Mouse (Mus musculus): ENCODE results near the gene Mtcl1. TPM values are rescaled to one million over a fixed set of nuclear protein-coding genes. Genes with fewer than 3 reads are reported as not detected.
"Not testable (repeated sequence)": the region's sequence is repeated elsewhere in the genome, so short reads cannot be mapped to it uniquely, and the experiment has no call there.

The Mtcl1 gene
- polyA plus RNA-seq, 1 experiment from 2014 or later = 1.1 TPM

DNA sequence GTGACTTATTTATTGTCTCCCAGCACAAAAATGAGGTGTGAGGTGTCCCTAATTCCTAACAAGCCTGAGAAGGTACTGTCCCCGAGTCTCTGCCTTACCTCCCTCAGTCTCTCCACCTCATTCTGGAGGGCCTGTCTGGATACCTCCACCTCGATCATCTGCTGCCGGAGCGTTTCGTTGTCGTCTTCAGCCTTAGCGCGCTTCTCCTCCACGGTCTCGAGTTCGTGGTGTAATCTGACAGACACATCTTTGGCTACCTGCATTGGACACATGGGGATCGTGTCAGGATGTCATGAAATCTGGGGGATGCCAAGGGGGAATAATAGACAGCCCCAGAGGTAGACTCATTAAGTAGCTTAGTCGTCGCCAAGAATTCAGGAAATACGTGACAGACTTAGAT lies 13.6 kb downstream of the Mtcl1 start:
- no peak overlapping the region for H3K9ac ChIP-seq (ENCODE audit: low read length)
- no peaks in the 10 kb centered on the region for H3K27me3 ChIP-seq (ENCODE audit: control insufficient read depth, insufficient read depth, low read length)
- no peak overlapping the region for H3K4me3 ChIP-seq (ENCODE audit: control insufficient read depth in 1 of 2, insufficient read depth in 1 of 2, low read depth in 1 of 2, low read length in 2 of 2)
- H3K4me1 ChIP-seq (ENCODE audit: control insufficient read depth in 2 of 2, insufficient read depth in 2 of 2, low read length in 2 of 2) = no peaks in the 10 kb centered on the region
- WGBS = 90% methylated on average over 15 of the region's 15 CpGs
- H3K27ac ChIP-seq (replicated peaks in 1 of 2; ENCODE audit: control insufficient read depth in 1 of 2, insufficient read depth in 1 of 2, low read depth in 2 of 2, low read length in 2 of 2) = no peak overlapping the region
- H3K36me3 ChIP-seq (ENCODE audit: control insufficient read depth, insufficient read depth, low read length) = 0 out of 2 replicates have a peak, but pooled peaks cover 4% of the 10 kb centered on the region
- H3K9me3 ChIP-seq (ENCODE audit: control insufficient read depth, low read length) = no peaks in the 10 kb centered on the region
- no peak for ATAC-seq (ENCODE audit: insufficient number of reproducible peaks, insufficient read depth, low FRiP score, low read depth)
- H3K4me2 ChIP-seq (ENCODE audit: low read length) = no peak overlapping the region

GRCm38 (mm10) chr17:66435007-66435406 lies 14.5 kb downstream of the Mtcl1 start:
- Histone ChIP-seq H3K4me1 (ENCODE audit: control insufficient read depth in 2 of 2, insufficient read depth in 2 of 2, low read length in 2 of 2) (no peaks in the 10 kb centered on the region), H3K9me3 (ENCODE audit: control insufficient read depth, low read length) (no peaks in the 10 kb centered on the region), H3K27me3 (ENCODE audit: control insufficient read depth, insufficient read depth, low read length) (no peaks in the 10 kb centered on the region), H3K9ac (ENCODE audit: low read length) (no peak overlapping the region), H3K4me3 (ENCODE audit: control insufficient read depth in 1 of 2, insufficient read depth in 1 of 2, low read depth in 1 of 2, low read length in 2 of 2) (no peak overlapping the region), H3K36me3 (ENCODE audit: control insufficient read depth, insufficient read depth, low read length) (0 out of 2 replicates have a peak, but pooled peaks cover 4% of the 10 kb centered on the region), H3K27ac (replicated peaks in 1 of 2; ENCODE audit: control insufficient read depth in 1 of 2, insufficient read depth in 1 of 2, low read depth in 2 of 2, low read length in 2 of 2) (no peak overlapping the region), H3K4me2 (ENCODE audit: low read length) (no peak overlapping the region)
- ATAC-seq (ENCODE audit: insufficient number of reproducible peaks, insufficient read depth, low FRiP score, low read depth) = no peak
- WGBS = 91% methylated on average over 14 of the region's 14 CpGs

DNA sequence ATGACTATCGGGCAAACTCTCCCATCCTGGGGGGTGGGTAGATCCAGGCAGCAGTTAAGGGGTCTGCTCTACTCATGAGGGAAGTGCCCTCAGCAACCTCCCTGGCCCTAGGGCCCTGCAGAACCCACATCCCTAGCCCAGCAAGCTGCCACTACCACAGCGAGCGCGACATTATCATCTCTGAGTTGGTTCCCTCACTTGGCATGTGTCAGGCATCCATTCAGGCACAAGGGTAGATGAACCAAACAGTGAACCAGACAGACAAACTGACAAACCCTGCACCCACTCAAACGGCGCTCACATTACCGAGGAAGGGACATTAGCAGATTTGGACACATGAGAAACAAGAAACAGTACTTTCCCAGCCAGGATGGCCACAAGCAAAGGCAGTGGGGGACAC lies 15.0 kb downstream of the Mtcl1 start:
- Histone ChIP-seq H3K27ac (replicated peaks in 1 of 2; ENCODE audit: control insufficient read depth in 1 of 2, insufficient read depth in 1 of 2, low read depth in 2 of 2, low read length in 2 of 2) (no peak overlapping the region), H3K4me3 (ENCODE audit: control insufficient read depth in 1 of 2, insufficient read depth in 1 of 2, low read depth in 1 of 2, low read length in 2 of 2) (no peak overlapping the region), H3K36me3 (ENCODE audit: control insufficient read depth, insufficient read depth, low read length) (0 out of 2 replicates have a peak, but pooled peaks cover 4% of the 10 kb centered on the region), H3K9ac (ENCODE audit: low read length) (no peak overlapping the region), H3K27me3 (ENCODE audit: control insufficient read depth, insufficient read depth, low read length) (no peaks in the 10 kb centered on the region), H3K9me3 (ENCODE audit: control insufficient read depth, low read length) (no peaks in the 10 kb centered on the region), H3K4me1 (ENCODE audit: control insufficient read depth in 2 of 2, insufficient read depth in 2 of 2, low read length in 2 of 2) (no peaks in the 10 kb centered on the region), H3K4me2 (ENCODE audit: low read length) (no peak overlapping the region)
- ATAC-seq (ENCODE audit: insufficient number of reproducible peaks, insufficient read depth, low FRiP score, low read depth) = no peak
- WGBS = 86% methylated on average over 7 of the region's 7 CpGs

- H3K9ac ChIP-seq (ENCODE audit: low read length); H3K9me3 ChIP-seq (ENCODE audit: control insufficient read depth, low read length); ATAC-seq (ENCODE audit: insufficient number of reproducible peaks, insufficient read depth, low FRiP score, low read depth); H3K27ac ChIP-seq (replicated peaks in 1 of 2; ENCODE audit: control insufficient read depth in 1 of 2, insufficient read depth in 1 of 2, low read depth in 2 of 2, low read length in 2 of 2); H3K27me3 ChIP-seq (ENCODE audit: control insufficient read depth, insufficient read depth, low read length); H3K4me2 ChIP-seq (ENCODE audit: low read length); H3K4me3 ChIP-seq (ENCODE audit: control insufficient read depth in 1 of 2, insufficient read depth in 1 of 2, low read depth in 1 of 2, low read length in 2 of 2); H3K36me3 ChIP-seq (ENCODE audit: control insufficient read depth, insufficient read depth, low read length); H3K4me1 ChIP-seq (ENCODE audit: control insufficient read depth in 2 of 2, insufficient read depth in 2 of 2, low read length in 2 of 2): not testable (repeated sequence)
- 93% methylated on average over 4 of the region's 4 CpGs for WGBS
These were observed 24.9 kb downstream of the Mtcl1 start for GRCm38 (mm10) chr17:66424601-66425000.

DNA sequence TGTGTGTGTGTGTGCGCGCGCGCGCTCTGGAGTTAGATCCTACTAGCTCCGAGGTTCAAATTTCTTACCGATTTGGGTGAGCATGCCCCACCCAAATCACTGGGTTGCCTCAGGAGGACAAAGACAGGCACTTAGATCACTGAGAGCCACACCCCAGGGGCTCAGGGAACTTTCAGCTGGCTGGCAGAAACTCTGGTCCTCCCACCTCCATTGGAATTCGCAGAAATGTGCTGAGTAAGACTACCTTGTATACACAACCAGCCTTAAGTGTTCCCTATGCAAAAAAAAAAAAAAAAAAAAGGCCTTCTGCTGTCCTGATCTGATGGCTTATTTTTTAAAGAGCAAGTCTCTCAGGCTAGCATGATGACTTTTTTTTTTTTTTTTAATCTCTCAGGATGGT lies 30.1 kb downstream of the Mtcl1 start:
- H3K27ac ChIP-seq (replicated peaks in 1 of 2; ENCODE audit: control insufficient read depth in 1 of 2, insufficient read depth in 1 of 2, low read depth in 2 of 2, low read length in 2 of 2) = no peak overlapping the region
- H3K4me2 ChIP-seq (ENCODE audit: low read length) = no peak overlapping the region
- H3K9ac ChIP-seq (ENCODE audit: low read length) = no peak overlapping the region
- no peaks in the 10 kb centered on the region for H3K9me3 ChIP-seq (ENCODE audit: control insufficient read depth, low read length)
- H3K4me3 ChIP-seq (ENCODE audit: control insufficient read depth in 1 of 2, insufficient read depth in 1 of 2, low read depth in 1 of 2, low read length in 2 of 2) = no peak overlapping the region
- H3K27me3 ChIP-seq (ENCODE audit: control insufficient read depth, insufficient read depth, low read length) = no peaks in the 10 kb centered on the region
- H3K4me1 ChIP-seq (ENCODE audit: control insufficient read depth in 2 of 2, insufficient read depth in 2 of 2, low read length in 2 of 2) = peaks cover 0 to 2% of the 10 kb centered on the region in 2 experiments; a peak in 1 of 4 replicates
- WGBS = 61% methylated on average over 8 of the region's 8 CpGs
- no peaks in the 10 kb centered on the region for H3K36me3 ChIP-seq (ENCODE audit: control insufficient read depth, insufficient read depth, low read length)
- no peak for ATAC-seq (ENCODE audit: insufficient number of reproducible peaks, insufficient read depth, low FRiP score, low read depth)

GRCm38 (mm10) chr17:66417748-66418147 lies 31.8 kb downstream of the Mtcl1 start:
- Histone ChIP-seq H3K9ac (ENCODE audit: low read length) (no peak overlapping the region), H3K4me1 (ENCODE audit: control insufficient read depth in 2 of 2, insufficient read depth in 2 of 2, low read length in 2 of 2) (peaks cover 0 to 2% of the 10 kb centered on the region in 2 experiments; a peak in 1 of 4 replicates), H3K9me3 (ENCODE audit: control insufficient read depth, low read length) (no peaks in the 10 kb centered on the region), H3K4me3 (ENCODE audit: control insufficient read depth in 1 of 2, insufficient read depth in 1 of 2, low read depth in 1 of 2, low read length in 2 of 2) (no peak overlapping the region), H3K36me3 (ENCODE audit: control insufficient read depth, insufficient read depth, low read length) (no peaks in the 10 kb centered on the region), H3K4me2 (ENCODE audit: low read length) (no peak overlapping the region), H3K27ac (replicated peaks in 1 of 2; ENCODE audit: control insufficient read depth in 1 of 2, insufficient read depth in 1 of 2, low read depth in 2 of 2, low read length in 2 of 2) (no peak overlapping the region), H3K27me3 (ENCODE audit: control insufficient read depth, insufficient read depth, low read length) (no peaks in the 10 kb centered on the region)
- 43% methylated on average over 4 of the region's 4 CpGs for WGBS
- no peak for ATAC-seq (ENCODE audit: insufficient number of reproducible peaks, insufficient read depth, low FRiP score, low read depth)

DNA sequence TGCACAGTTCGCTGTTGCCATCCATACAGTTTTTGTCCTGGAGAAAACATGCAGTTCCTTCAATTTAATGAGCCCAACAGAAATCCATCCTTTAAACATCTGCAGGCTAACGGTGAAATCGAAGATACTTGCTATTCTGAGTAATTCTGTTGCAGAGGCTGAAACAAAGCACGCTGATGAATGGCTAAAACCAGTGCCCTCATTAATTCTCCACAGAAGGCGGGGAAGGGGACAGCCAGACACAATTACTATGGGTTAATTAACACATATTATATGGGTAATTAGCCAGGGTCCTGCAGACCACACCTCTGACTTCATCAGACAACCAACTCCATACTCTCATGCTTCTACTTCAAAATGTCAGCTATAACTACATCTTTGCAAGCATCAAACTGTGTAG lies 32.2 kb downstream of the Mtcl1 start:
- H3K9ac ChIP-seq (ENCODE audit: low read length) = no peak overlapping the region
- no peak overlapping the region for H3K27ac ChIP-seq (replicated peaks in 1 of 2; ENCODE audit: control insufficient read depth in 1 of 2, insufficient read depth in 1 of 2, low read depth in 2 of 2, low read length in 2 of 2)
- peaks cover 0 to 5% of the 10 kb centered on the region in 2 experiments; a peak in 1 of 4 replicates for H3K4me1 ChIP-seq (ENCODE audit: control insufficient read depth in 2 of 2, insufficient read depth in 2 of 2, low read length in 2 of 2)
- no peak overlapping the region for H3K4me3 ChIP-seq (ENCODE audit: control insufficient read depth in 1 of 2, insufficient read depth in 1 of 2, low read depth in 1 of 2, low read length in 2 of 2)
- H3K27me3 ChIP-seq (ENCODE audit: control insufficient read depth, insufficient read depth, low read length) = no peaks in the 10 kb centered on the region
- no peaks in the 10 kb centered on the region for H3K9me3 ChIP-seq (ENCODE audit: control insufficient read depth, low read length)
- no peaks in the 10 kb centered on the region for H3K36me3 ChIP-seq (ENCODE audit: control insufficient read depth, insufficient read depth, low read length)
- WGBS = 90% methylated on average over 5 of the region's 5 CpGs
- ATAC-seq (ENCODE audit: insufficient number of reproducible peaks, insufficient read depth, low FRiP score, low read depth) = no peak
- H3K4me2 ChIP-seq (ENCODE audit: low read length) = 0 out of 2 replicates have a peak overlapping the region, but pooled peaks have one; percentile 28

GRCm38 (mm10) chr17:66416841-66417313 lies 32.7 kb downstream of the Mtcl1 start:
- H3K4me3 ChIP-seq (ENCODE audit: control insufficient read depth in 1 of 2, insufficient read depth in 1 of 2, low read depth in 1 of 2, low read length in 2 of 2) = no peak overlapping the region
- peaks cover 0 to 5% of the 10 kb centered on the region in 2 experiments; a peak in 1 of 4 replicates for H3K4me1 ChIP-seq (ENCODE audit: control insufficient read depth in 2 of 2, insufficient read depth in 2 of 2, low read length in 2 of 2)
- 81% methylated on average over 14 of the region's 14 CpGs for WGBS
- no peaks in the 10 kb centered on the region for H3K36me3 ChIP-seq (ENCODE audit: control insufficient read depth, insufficient read depth, low read length)
- no peak overlapping the region for H3K9ac ChIP-seq (ENCODE audit: low read length)
- ATAC-seq (ENCODE audit: insufficient number of reproducible peaks, insufficient read depth, low FRiP score, low read depth) = no peak
- H3K27ac ChIP-seq (replicated peaks in 1 of 2; ENCODE audit: control insufficient read depth in 1 of 2, insufficient read depth in 1 of 2, low read depth in 2 of 2, low read length in 2 of 2) = no peak overlapping the region
- H3K9me3 ChIP-seq (ENCODE audit: control insufficient read depth, low read length) = no peaks in the 10 kb centered on the region
- H3K27me3 ChIP-seq (ENCODE audit: control insufficient read depth, insufficient read depth, low read length) = no peaks in the 10 kb centered on the region
- H3K4me2 ChIP-seq (ENCODE audit: low read length) = peak overlapping the region; percentile 28; the same call in 1 of the 2 replicates

All from heart, embryonic 14.5 days (tissue).